Mouse (Mus musculus) heart, embryonic 16.5 days (tissue): ENCODE measurements around the gene Gm45713. TPM values are rescaled to one million over a fixed set of nuclear protein-coding genes. Genes with fewer than 3 reads are reported as not detected.
A peak's percentile ranks its signal among the peaks of the same experiment; 100 is the strongest.

Source experiments
- ATAC-seq: fragments of 200-750 bp; cut with Nextera tagmentation; replicated peaks from 2 replicates; pipeline ENCODE4 v1.8.0; 2017; ENCODE audit warnings: moderate number of reproducible peaks; ENCODE audit not compliant: insufficient read depth, low FRiP score; ENCODE audit errors: extremely low read depth
- H3K27ac ChIP-seq: fragments of 300-500 bp; sonication (generic); 2 replicates; pipeline ENCODE4 v1.5.1; 2014; ENCODE audit warnings: mild to moderate bottlenecking, low read length, control low read depth, moderate library complexity
- H3K27me3 ChIP-seq: fragments of 300-500 bp; sonication (generic); 2 replicates; pipeline ENCODE4 v1.6.1; 2014; ENCODE audit warnings: low read length, mixed read lengths; ENCODE audit not compliant: control insufficient read depth, insufficient read depth
- H3K36me3 ChIP-seq: fragments of 300-500 bp; sonication (generic); 2 replicates; pipeline ENCODE4 v1.6.1; 2014; ENCODE audit not compliant: control insufficient read depth, insufficient read depth
- H3K4me1 ChIP-seq: fragments of 300-500 bp; sonication (generic); 2 replicates; pipeline ENCODE4 v1.6.1; 2014; ENCODE audit warnings: low read length, mixed read lengths; ENCODE audit not compliant: control insufficient read depth, insufficient read depth
- H3K4me2 ChIP-seq: fragments of 300-500 bp; sonication (generic); 2 replicates; pipeline ENCODE4 v1.6.1; 2014; ENCODE audit warnings: low read depth, mild to moderate bottlenecking, control low read depth, low read length
- H3K4me3 ChIP-seq: fragments of 300-500 bp; sonication (generic); 2 replicates; pipeline ENCODE4 v1.5.1; 2014; ENCODE audit warnings: mild to moderate bottlenecking, control low read depth, low read length
- H3K9ac ChIP-seq: fragments of 300-500 bp; sonication (generic); 2 replicates; pipeline ENCODE4 v1.6.1; 2014; ENCODE audit warnings: low read length, control low read depth
- H3K9me3 ChIP-seq: fragments of 300-500 bp; sonication (generic); replicated peaks from 2 replicates; pipeline ENCODE4 v1.6.1; 2016; ENCODE audit warnings: low read length; ENCODE audit not compliant: control insufficient read depth
- WGBS: fragments of 180-500 bp; shearing (Covaris S2); extraction: QIAGEN DNeasy Blood & Tissue Kit; methylation state at CpG from one replicate; pipeline ENCODE4 v1.1.7; 2014; 5-methylcytosine and 5-hydroxymethylcytosine counted together
- polyA plus RNA-seq: library from polyadenylated mRNA; unstranded; fragments of >200 nt; fragmentation: Nextera tagmentation; extraction: Ambion mirVana; gene quantifications from 2 replicates; pipeline ENCODE4 v1.2.1, GENCODE M21; 2015

Gene Gm45713
- polyA plus RNA-seq = 0.34 TPM in 1 of 2 replicates, not detected in the other

GRCm38 (mm10) chr7:45135993-45136567 is at the start of gene Gm45713, which contains the start of gene Flt3l:
Gene Gm45713 (minus strand): TSS chr7:45136231.
Gene Flt3l (minus strand): TSS chr7:45136432.
- Histone ChIP-seq H3K36me3 (no peaks in the 10 kb centered on the region), H3K27me3 (no peaks in the 10 kb centered on the region), H3K9ac (peak within 1 kb of the TSS; percentile 78), H3K4me3 (peak within 1 kb of the TSS; percentile 66), H3K9me3 (no peaks in the 10 kb centered on the region), H3K4me2 (peak within 1 kb of the TSS; percentile 79), H3K27ac (peak within 1 kb of the TSS; percentile 62), H3K4me1 (peaks cover 14% of the 10 kb centered on the region; the same call in 1 of the 2 replicates)
- peak; percentile 85 for ATAC-seq
- under 1% methylated on average over 29 of the region's 29 CpGs for WGBS

- Histone ChIP-seq H3K9ac (no peak overlapping the region), H3K36me3 (no peaks in the 10 kb centered on the region), H3K9me3 (no peaks in the 10 kb centered on the region), H3K4me2 (no peak overlapping the region), H3K27ac (no peak overlapping the region), H3K4me1 (peaks cover 8% of the 10 kb centered on the region; the same call in 1 of the 2 replicates), H3K4me3 (no peak overlapping the region), H3K27me3 (peaks cover 83% of the 10 kb centered on the region)
- WGBS = 69% methylated on average over 7 of the region's 7 CpGs
- ATAC-seq = no peak
These were observed 47.6 kb upstream of the Gm45713 start for GRCm38 (mm10) chr7:45183672-45184071.

GRCm38 (mm10) chr7:45182606-45183005 is 46.6 kb upstream of the Gm45713 start:
- H3K4me2 ChIP-seq = peak overlapping the region; percentile 68
- no peak for ATAC-seq
- H3K4me3 ChIP-seq = peak overlapping the region; percentile 44
- H3K27me3 ChIP-seq = peaks cover 91% of the 10 kb centered on the region
- no peak overlapping the region for H3K27ac ChIP-seq
- H3K4me1 ChIP-seq = peaks cover 8% of the 10 kb centered on the region; the same call in 1 of the 2 replicates
- H3K36me3 ChIP-seq = no peaks in the 10 kb centered on the region
- no peaks in the 10 kb centered on the region for H3K9me3 ChIP-seq
- WGBS = 12% methylated on average over 11 of the region's 11 CpGs
- peak overlapping the region; percentile 56; the same call in 1 of the 2 replicates for H3K9ac ChIP-seq

GRCm38 (mm10) chr7:45182199-45182601 is 46.2 kb upstream of the Gm45713 start:
- Histone ChIP-seq H3K36me3 (no peaks in the 10 kb centered on the region), H3K4me3 (peak overlapping the region; percentile 44), H3K27ac (no peak overlapping the region), H3K9ac (peak overlapping the region; percentile 56; the same call in 1 of the 2 replicates), H3K4me2 (peak overlapping the region; percentile 68), H3K27me3 (peaks cover 95% of the 10 kb centered on the region), H3K9me3 (no peaks in the 10 kb centered on the region), H3K4me1 (peaks cover 8% of the 10 kb centered on the region; the same call in 1 of the 2 replicates)
- ATAC-seq = peak; percentile 89
- under 1% methylated on average over 34 of the region's 34 CpGs for WGBS

GRCm38 (mm10) chr7:45181540-45181939 is 45.5 kb upstream of the Gm45713 start:
- Histone ChIP-seq H3K36me3 (no peaks in the 10 kb centered on the region), H3K27me3 (peaks cover 94% of the 10 kb centered on the region), H3K27ac (no peak overlapping the region), H3K4me2 (peak overlapping the region; percentile 68), H3K4me1 (peaks cover 8% of the 10 kb centered on the region; the same call in 1 of the 2 replicates), H3K4me3 (peak overlapping the region; percentile 44), H3K9me3 (no peaks in the 10 kb centered on the region), H3K9ac (no peak overlapping the region; the same call in 1 of the 2 replicates)
- no peak for ATAC-seq
- WGBS = 6% methylated on average over 34 of the region's 35 CpGs

GRCm38 (mm10) chr7:45180896-45181477 is 45.0 kb upstream of the Gm45713 start, which contains the start of gene Pth2:
Gene Pth2 (plus strand): TSS chr7:45180995.
- ATAC-seq = no peak
- no peaks in the 10 kb centered on the region for H3K36me3 ChIP-seq
- peak within 1 kb of the TSS; percentile 68 for H3K4me2 ChIP-seq
- H3K27me3 ChIP-seq = peaks cover 95% of the 10 kb centered on the region
- peaks cover 12% of the 10 kb centered on the region for H3K4me1 ChIP-seq
- no peaks in the 10 kb centered on the region for H3K9me3 ChIP-seq
- 20% methylated on average over 20 of the region's 20 CpGs for WGBS
- no peak within 1 kb of the TSS; the same call in 1 of the 2 replicates for H3K9ac ChIP-seq
- H3K27ac ChIP-seq = no peak within 1 kb of the TSS
- peak within 1 kb of the TSS; percentile 44 for H3K4me3 ChIP-seq

- 32% methylated on average over 7 of the region's 7 CpGs for WGBS
- peaks cover 97% of the 10 kb centered on the region for H3K27me3 ChIP-seq
- H3K9ac ChIP-seq = no peak within 1 kb of the TSS
- ATAC-seq = no peak
- no peak within 1 kb of the TSS for H3K4me2 ChIP-seq
- H3K4me1 ChIP-seq = peaks cover 14% of the 10 kb centered on the region
- H3K36me3 ChIP-seq = no peaks in the 10 kb centered on the region
- no peaks in the 10 kb centered on the region for H3K9me3 ChIP-seq
- H3K27ac ChIP-seq = no peak within 1 kb of the TSS
- no peak within 1 kb of the TSS for H3K4me3 ChIP-seq
These were observed 43.4 kb upstream of the Gm45713 start, which contains the start of gene Gfy for GRCm38 (mm10) chr7:45179469-45179868. Gene Gfy (minus strand): TSS chr7:45179569.

- no peaks in the 10 kb centered on the region for H3K36me3 ChIP-seq
- H3K4me1 ChIP-seq = peaks cover 14% of the 10 kb centered on the region
- no peak overlapping the region for H3K4me2 ChIP-seq
- peaks cover 92% of the 10 kb centered on the region for H3K27me3 ChIP-seq
- no peak for ATAC-seq
- H3K9me3 ChIP-seq = no peaks in the 10 kb centered on the region
- H3K27ac ChIP-seq = no peak overlapping the region
- WGBS = 29% methylated on average over 7 of the region's 7 CpGs
- H3K4me3 ChIP-seq = no peak overlapping the region
- no peak overlapping the region for H3K9ac ChIP-seq
These were observed 42.5 kb upstream of the Gm45713 start for GRCm38 (mm10) chr7:45178550-45178949.

GRCm38 (mm10) chr7:45176356-45176755 is 40.3 kb upstream of the Gm45713 start:
- Histone ChIP-seq H3K9ac (no peak overlapping the region; the same call in 1 of the 2 replicates), H3K27ac (no peak overlapping the region), H3K4me1 (peaks cover 9% of the 10 kb centered on the region), H3K4me2 (peak overlapping the region; percentile 47), H3K9me3 (peaks cover 8% of the 10 kb centered on the region), H3K4me3 (peak overlapping the region; percentile 27; the same call in 1 of the 2 replicates), H3K27me3 (peaks cover 82% of the 10 kb centered on the region), H3K36me3 (no peaks in the 10 kb centered on the region)
- ATAC-seq = no peak
- WGBS = 7% methylated on average over 30 of the region's 31 CpGs
